8 mouse cellular contexts compared by ENCODE assay signal in genomic region chr6:54593766-54594468, GRCm38 (mm10). TPM values are rescaled to one million over a fixed set of nuclear protein-coding genes. Genes with fewer than 3 reads are reported as not detected.
A peak's percentile ranks its signal among the peaks of the same experiment; 100 is the strongest.
DNase-seq lines count a peak whose midpoint lies in the region; ATAC-seq and TF ChIP-seq lines count a peak whose summit lies in the region.

No protein-coding gene starts in this region.

- peak overlapping the region; percentile 56; the same call in 1 of the 2 replicates for H3K9ac ChIP-seq in hindbrain, postnatal 0 days (replicated peaks; ENCODE audit: low read length)

- intact Hi-C loops in heart, postnatal 36 days (cut with DNase I) = loop anchor here (2.0 kb wide), 1 partner anchor 87 kb away; the partner anchor contains the start of gene Mturn

- no peak for DNase-seq in heart, embryonic 10.5 days (ENCODE audit: low spot score)
- no peak for DNase-seq in heart, postnatal 36 days
- DNase-seq in adipocyte (ENCODE audit: low spot score) = peak; percentile 69
- DNase-seq in hindbrain, postnatal 0 days (ENCODE audit: low spot score) = no peak
- no peak for DNase-seq in midbrain, embryonic 10.5 days (ENCODE audit: low spot score)
- no peak for DNase-seq in c-Kit-positive CD71-positive TER-119-positive erythroid progenitor cells, embryonic 14.5 days (ENCODE audit: low spot score)
- no peak for DNase-seq in embryo, embryonic 9.5 days (ENCODE audit: extremely low spot score)

- WGBS in heart, embryonic 10.5 days = 53% methylated on average over 8 of the region's 8 CpGs
- 57% methylated on average over 8 of the region's 8 CpGs for WGBS in hindbrain, postnatal 0 days
- WGBS in midbrain, embryonic 10.5 days = 62% methylated on average over 8 of the region's 8 CpGs

- 0 out of 2 replicates have a peak, but pooled peaks cover 3% of the 10 kb centered on the region for H3K36me3 ChIP-seq in heart, embryonic 10.5 days
- no peaks in the 10 kb centered on the region for H3K36me3 ChIP-seq in hindbrain, postnatal 0 days (ENCODE audit: insufficient read depth, low read length)
- H3K36me3 ChIP-seq in midbrain, embryonic 10.5 days = no peaks in the 10 kb centered on the region

- H3K9me3 ChIP-seq in heart, embryonic 10.5 days = no peaks in the 10 kb centered on the region
- H3K9me3 ChIP-seq in hindbrain, postnatal 0 days (ENCODE audit: low read length) = no peaks in the 10 kb centered on the region
- no peaks in the 10 kb centered on the region for H3K9me3 ChIP-seq in midbrain, embryonic 10.5 days (replicated peaks)

- H3K4me1 ChIP-seq in heart, embryonic 10.5 days = peaks cover 38% of the 10 kb centered on the region; the same call in 1 of the 2 replicates
- peaks cover 12% of the 10 kb centered on the region; the same call in 1 of the 2 replicates for H3K4me1 ChIP-seq in hindbrain, postnatal 0 days (ENCODE audit: insufficient read depth, low read length)
- H3K4me1 ChIP-seq in midbrain, embryonic 10.5 days = peaks cover 60% of the 10 kb centered on the region

- no peaks in the 10 kb centered on the region for H3K27me3 ChIP-seq in heart, embryonic 10.5 days (ENCODE audit: insufficient read depth, poor library complexity, severe bottlenecking)
- H3K27me3 ChIP-seq in hindbrain, postnatal 0 days (ENCODE audit: insufficient read depth, low read length) = no peaks in the 10 kb centered on the region
- 0 out of 2 replicates have a peak, but pooled peaks cover 3% of the 10 kb centered on the region for H3K27me3 ChIP-seq in midbrain, embryonic 10.5 days (ENCODE audit: low read depth, poor library complexity, severe bottlenecking)

- peak overlapping the region; percentile 72 for H3K4me3 ChIP-seq in heart, embryonic 10.5 days
- H3K4me3 ChIP-seq in hindbrain, postnatal 0 days (ENCODE audit: low read length) = peak overlapping the region; percentile 59
- peak overlapping the region; percentile 69 for H3K4me3 ChIP-seq in midbrain, embryonic 10.5 days

- no peak for TF ChIP-seq CTCF in hindbrain, postnatal 0 days (IDR thresholded peaks at IDR 0.05; ENCODE audit: low read depth)

- no peak for ATAC-seq in hindbrain, postnatal 0 days
- no peak for ATAC-seq in frontal cortex, adult (ENCODE audit: low TSS enrichment)

- H3K27ac ChIP-seq in heart, embryonic 10.5 days = peak overlapping the region; percentile 92; the same call in 1 of the 2 replicates
- H3K27ac ChIP-seq in hindbrain, postnatal 0 days = no peak overlapping the region
- no peak overlapping the region; the same call in 1 of the 2 replicates for H3K27ac ChIP-seq in midbrain, embryonic 10.5 days (replicated peaks)

- peak overlapping the region; percentile 96 for H3K4me2 ChIP-seq in hindbrain, postnatal 0 days (ENCODE audit: low read depth, low read length)

RNA-seq across cellular contexts. Expression of gene Plekha8, which starts 1.0 kb away (rescaled TPM):
- polyA plus RNA-seq in heart, embryonic 10.5 days (2016; fragmentation: Nextera tagmentation; extraction: Ambion mirVana) = 10.3 and 11.9 TPM in 2 replicates
- total RNA-seq in heart, postnatal 36 days (2021) = 1 to 10 TPM; 8.7 to 9.3 TPM
- 12.9 and 13.4 TPM in 2 replicates for total RNA-seq in hindbrain, postnatal 0 days (2014; rRNA removed)
- 4.8 and 4.9 TPM in 2 replicates for polyA plus RNA-seq in hindbrain, postnatal 0 days (2015; fragmentation: Nextera tagmentation; extraction: Ambion mirVana)
- polyA plus RNA-seq in midbrain, embryonic 10.5 days (2016; fragmentation: Nextera tagmentation; extraction: Ambion mirVana) = 16.2 and 16.5 TPM in 2 replicates

RNA-seq across cellular contexts. Expression of gene Fkbp14, which starts 3.2 kb away (rescaled TPM):
- polyA plus RNA-seq in heart, embryonic 10.5 days (2016; fragmentation: Nextera tagmentation; extraction: Ambion mirVana) = 19.8 and 24.6 TPM in 2 replicates
- total RNA-seq in heart, postnatal 36 days (2021) = 1 to 10 TPM; 7.4 to 9.4 TPM
- total RNA-seq in hindbrain, postnatal 0 days (2014; rRNA removed) = 4.9 and 5.7 TPM in 2 replicates
- polyA plus RNA-seq in hindbrain, postnatal 0 days (2015; fragmentation: Nextera tagmentation; extraction: Ambion mirVana) = 6.9 TPM in 2 replicates
- 13.0 and 14.2 TPM in 2 replicates for polyA plus RNA-seq in midbrain, embryonic 10.5 days (2016; fragmentation: Nextera tagmentation; extraction: Ambion mirVana)

RNA-seq across cellular contexts. Expression of gene Scrn1, which starts 27.6 kb away (rescaled TPM):
- polyA plus RNA-seq in heart, embryonic 10.5 days (2016; fragmentation: Nextera tagmentation; extraction: Ambion mirVana) = 10.5 and 12.1 TPM in 2 replicates
- total RNA-seq in heart, postnatal 36 days (2021) = 10 to 100 TPM; 10.3 to 13.0 TPM
- 117 and 121 TPM in 2 replicates for total RNA-seq in hindbrain, postnatal 0 days (2014; rRNA removed)
- 91.7 and 93.2 TPM in 2 replicates for polyA plus RNA-seq in hindbrain, postnatal 0 days (2015; fragmentation: Nextera tagmentation; extraction: Ambion mirVana)
- polyA plus RNA-seq in midbrain, embryonic 10.5 days (2016; fragmentation: Nextera tagmentation; extraction: Ambion mirVana) = 47.7 and 66.6 TPM in 2 replicates
